Mouse (Mus musculus) C2C12 (cell line): ENCODE results near the gene Ryr3. TPM values are rescaled to one million over a fixed set of nuclear protein-coding genes. Genes with fewer than 3 reads are reported as not detected.

Experiments
- H3K27me3 ChIP-seq: one replicate; pipeline ENCODE4 v1.6.1; 2011; ENCODE audit not compliant: control insufficient read depth, insufficient read depth, insufficient read length
- H3K36me3 ChIP-seq: one replicate; pipeline ENCODE4 v1.6.1; 2011; ENCODE audit not compliant: control insufficient read depth, insufficient read depth
- H3K4me3 ChIP-seq: one replicate; pipeline ENCODE4 v1.5.1; 2011; ENCODE audit warnings: mild to moderate bottlenecking, control low read depth; ENCODE audit not compliant: poor library complexity, insufficient read depth, severe bottlenecking
- H3K79me2 ChIP-seq: one replicate; pipeline ENCODE4 v1.6.1; 2011; ENCODE audit not compliant: control insufficient read depth, insufficient read depth
- H3K79me3 ChIP-seq: one replicate; pipeline ENCODE4 v1.6.1; 2011; ENCODE audit warnings: low read depth, control low read depth
- H3ac ChIP-seq: one replicate; pipeline ENCODE3; 2011; ENCODE audit warnings: low read depth; ENCODE audit not compliant: control insufficient read depth, insufficient read length
- CEBPB ChIP-seq: IDR thresholded peaks from one replicate; pipeline ENCODE4 v1.6.1; 2011; ENCODE audit warnings: low read depth, mild to moderate bottlenecking, control low read depth, moderate library complexity
- CTCF ChIP-seq: IDR thresholded peaks from one replicate; pipeline ENCODE4 v1.5.1; 2011; ENCODE audit not compliant: control insufficient read depth, insufficient read depth, insufficient read length
- FOSL1 ChIP-seq: IDR thresholded peaks from one replicate; pipeline ENCODE4 v1.8.0; 2011; ENCODE audit warnings: mild to moderate bottlenecking, low read length; ENCODE audit not compliant: poor library complexity, insufficient read depth, severe bottlenecking
- MAX ChIP-seq: IDR thresholded peaks from one replicate; pipeline ENCODE4 v1.6.1; 2011; ENCODE audit warnings: mild to moderate bottlenecking, control low read depth
- MYOD1 ChIP-seq: IDR thresholded peaks from one replicate; pipeline ENCODE4 v1.6.1; 2011; ENCODE audit warnings: low read depth; ENCODE audit not compliant: control insufficient read depth, insufficient read length
- MYOG ChIP-seq: IDR thresholded peaks from one replicate; pipeline ENCODE4 v1.6.1; 2011; ENCODE audit not compliant: control insufficient read depth, insufficient read length; ENCODE audit errors: extremely low read depth
- USF1 ChIP-seq: IDR thresholded peaks from one replicate; pipeline ENCODE4 v1.6.1; 2011; ENCODE audit warnings: low read depth, mild to moderate bottlenecking, control low read depth, moderate library complexity
- polyA plus RNA-seq: library from polyadenylated mRNA; unstranded; fragments of >200 nt; fragmentation: generic; extraction: Trizol; gene quantifications from one replicate; pipeline ENCODE4 v1.2.1, GENCODE M21; 2012; ENCODE audit warnings: missing spikeins

Gene Ryr3
- polyA plus RNA-seq, 1 experiment, result 1.6 TPM

GRCm38 (mm10) chr2:112866043-112866551 lies 350.8 kb downstream of the Ryr3 start:
- TF ChIP-seq USF1 (no peak), FOSL1 (no peak), CEBPB (no peak), MAX (no peak), MYOD1 (no peak), MYOG (no peak), CTCF (no peak)
- Histone ChIP-seq H3K27me3 (no peaks in the 10 kb centered on the region), H3K79me2 (no peaks in the 10 kb centered on the region), H3K4me3 (no peak overlapping the region), H3K36me3 (no peaks in the 10 kb centered on the region), H3K79me3 (no peaks in the 10 kb centered on the region), H3ac (no peak overlapping the region)

DNA sequence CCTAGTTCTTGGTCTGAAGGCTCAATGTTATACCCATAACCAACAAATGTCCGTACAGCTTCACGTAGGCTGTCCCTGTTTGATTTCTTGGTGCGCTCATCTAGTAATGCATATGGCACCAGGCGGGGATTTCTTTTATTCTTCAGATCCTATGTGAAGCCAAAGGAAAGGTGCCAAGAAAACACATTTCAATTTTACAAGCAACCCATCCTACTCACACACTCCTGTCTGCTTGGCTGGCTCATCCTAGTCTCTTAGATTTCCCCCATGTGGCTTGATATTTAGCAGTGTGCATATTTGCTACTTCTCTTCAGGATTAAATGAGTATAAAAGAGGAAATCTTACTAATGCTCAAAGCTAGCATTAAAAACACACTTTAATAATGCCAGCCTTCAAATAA lies 355.1 kb downstream of the Ryr3 start:
- Histone ChIP-seq H3K4me3 (no peak overlapping the region), H3K79me2 (no peaks in the 10 kb centered on the region), H3K36me3 (no peaks in the 10 kb centered on the region), H3ac (no peak overlapping the region), H3K79me3 (no peaks in the 10 kb centered on the region), H3K27me3 (no peaks in the 10 kb centered on the region)
- TF ChIP-seq CTCF, result no peak

GRCm38 (mm10) chr2:112845583-112846512 lies 371.0 kb downstream of the Ryr3 start:
- Histone ChIP-seq H3K79me3 (no peaks in the 10 kb centered on the region), H3K27me3 (no peaks in the 10 kb centered on the region), H3K79me2 (no peaks in the 10 kb centered on the region), H3ac (no peak overlapping the region), H3K36me3 (no peaks in the 10 kb centered on the region), H3K4me3 (no peak overlapping the region)
- TF ChIP-seq CEBPB (no peak), USF1 (no peak), MYOG (no peak), MYOD1 (no peak), FOSL1 (no peak), CTCF (no peak), MAX (no peak)

DNA sequence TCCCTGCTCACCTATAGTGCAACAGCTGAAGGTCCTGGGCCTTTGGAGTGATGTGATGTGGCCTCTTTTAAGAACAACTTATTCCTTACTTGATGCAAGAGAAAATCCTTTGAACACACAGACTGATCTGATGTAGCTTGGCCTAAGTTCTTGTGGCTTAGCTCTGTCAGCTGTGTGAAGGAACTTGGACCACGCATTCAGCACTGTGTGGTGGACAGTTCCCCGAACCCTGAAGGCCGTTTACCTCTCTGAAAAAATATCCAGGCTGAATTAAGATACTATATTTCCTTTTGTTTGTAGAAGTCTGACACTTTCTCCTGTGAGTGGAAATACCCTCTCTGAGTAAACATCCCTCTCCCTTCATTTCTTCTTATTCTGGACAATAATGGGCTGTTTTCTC lies 374.0 kb downstream of the Ryr3 start:
- no peak overlapping the region for H3K4me3 ChIP-seq
- no peaks in the 10 kb centered on the region for H3K79me3 ChIP-seq
- H3K36me3 ChIP-seq, result no peaks in the 10 kb centered on the region
- H3ac ChIP-seq, result no peak overlapping the region
- H3K27me3 ChIP-seq, result no peaks in the 10 kb centered on the region
- TF ChIP-seq MYOD1, result no peak
- no peak for TF ChIP-seq CTCF
- no peak for TF ChIP-seq MAX
- TF ChIP-seq CEBPB, result no peak
- no peak for TF ChIP-seq USF1
- TF ChIP-seq FOSL1, result no peak
- no peak for TF ChIP-seq MYOG
- H3K79me2 ChIP-seq, result no peaks in the 10 kb centered on the region

- Histone ChIP-seq H3K36me3 (no peaks in the 10 kb centered on the region), H3K79me3 (no peaks in the 10 kb centered on the region), H3K4me3 (no peak overlapping the region), H3K79me2 (no peaks in the 10 kb centered on the region), H3K27me3 (no peaks in the 10 kb centered on the region), H3ac (no peak overlapping the region)
- TF ChIP-seq USF1 (no peak), MAX (no peak), MYOG (no peak), FOSL1 (no peak), CEBPB (no peak), CTCF (no peak), MYOD1 (no peak)
Observed at GRCm38 (mm10) chr2:112831423-112832305, 385.2 kb downstream of the Ryr3 start.
